Mouse (Mus musculus) CH12.LX (cell line): ENCODE data around the gene Mab21l1.

Experiments used
- CTCF ChIP-seq, 2 experiments: IDR thresholded peaks in 1 of 2; conservative IDR thresholded peaks in 1 of 2; 2 replicates each; pipeline ENCODE4 v1.5.1; 2011 to 2012; ENCODE audit warnings: low read depth in 2 of 2, low read length in 2 of 2, improper control_type of control experiment in 1 of 2, inconsistent platforms in 1 of 2, mild to moderate bottlenecking in 1 of 2, moderate library complexity in 1 of 2
- USF2 ChIP-seq: conservative IDR thresholded peaks from 2 replicates; pipeline ENCODE4 v1.6.1; 2011; ENCODE audit warnings: low read depth, low read length, improper control_type of control experiment

DNA sequence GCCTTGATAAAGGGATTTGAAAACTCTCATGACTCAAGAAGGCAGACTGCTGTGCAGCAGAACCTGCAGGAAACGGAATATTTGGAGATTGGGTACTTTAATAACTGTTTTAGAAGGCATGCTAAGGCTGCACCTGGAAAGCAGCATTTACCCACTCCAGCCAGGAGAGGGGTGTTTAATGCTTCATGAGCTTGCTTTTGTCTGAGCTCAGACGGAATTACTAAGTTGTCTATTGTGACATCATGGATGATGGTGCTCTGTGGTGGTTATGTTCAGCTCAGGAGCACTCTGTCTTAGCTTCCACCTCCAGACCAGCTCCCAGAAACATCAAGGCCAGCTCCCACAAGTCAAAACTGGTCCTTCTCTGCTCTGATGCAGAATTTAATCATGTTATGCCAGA lies 7.5 kb downstream of the Mab21l1 start:
- no peak for TF ChIP-seq CTCF (conservative IDR thresholded peaks at IDR 0.05 in 1 of 2, IDR thresholded peaks at IDR 0.05 in 1 of 2; ENCODE audit: low read depth in 2 of 2, low read length in 2 of 2)
- TF ChIP-seq USF2, result no peak
